Mouse (Mus musculus) forebrain, embryonic 16.5 days (tissue): ENCODE data around the gene Cabin1. TPM values are rescaled to one million over a fixed set of nuclear protein-coding genes. Genes with fewer than 3 reads are reported as not detected.

Source experiments
- ATAC-seq: fragments of 200-750 bp; cut with Nextera tagmentation; 2 replicates; pipeline ENCODE4 v1.8.0; 2017; ENCODE audit warnings: mild to moderate bottlenecking, moderate library complexity
- H3K27ac ChIP-seq: fragments of 300-500 bp; sonication (generic); 2 replicates; pipeline ENCODE4 v1.5.1; 2014; ENCODE audit warnings: low read length, control low read depth
- H3K27me3 ChIP-seq: fragments of 300-500 bp; sonication (generic); replicated peaks from 2 replicates; pipeline ENCODE4 v1.6.1; 2014; ENCODE audit warnings: low read length; ENCODE audit not compliant: control insufficient read depth, insufficient read depth
- H3K36me3 ChIP-seq: fragments of 300-500 bp; sonication (generic); 2 replicates; pipeline ENCODE4 v1.6.1; 2014; ENCODE audit not compliant: control insufficient read depth, insufficient read depth
- H3K4me1 ChIP-seq: fragments of 300-500 bp; sonication (generic); replicated peaks from 2 replicates; pipeline ENCODE4 v1.6.1; 2014; ENCODE audit warnings: low read length; ENCODE audit not compliant: control insufficient read depth, insufficient read depth
- H3K4me2 ChIP-seq: fragments of 300-500 bp; sonication (generic); 2 replicates; pipeline ENCODE4 v1.6.1; 2014; ENCODE audit warnings: mild to moderate bottlenecking, low read length, control low read depth
- H3K4me3 ChIP-seq: fragments of 300-500 bp; sonication (generic); replicated peaks from 2 replicates; pipeline ENCODE4 v1.5.1; 2014; ENCODE audit warnings: mild to moderate bottlenecking, low read length, control low read depth
- H3K9ac ChIP-seq: fragments of 300-500 bp; sonication (generic); replicated peaks from 2 replicates; pipeline ENCODE4 v1.6.1; 2014; ENCODE audit warnings: low read depth, low read length, control low read depth
- H3K9me3 ChIP-seq: fragments of 300-500 bp; sonication (generic); 2 replicates; pipeline ENCODE4 v1.6.1; 2016; ENCODE audit warnings: low read length; ENCODE audit not compliant: control insufficient read depth
- WGBS: fragments of 180-500 bp; shearing (Covaris S2); extraction: QIAGEN DNeasy Blood & Tissue Kit; methylation state at CpG from one replicate; pipeline ENCODE4 v1.1.7; 2014; 5-methylcytosine and 5-hydroxymethylcytosine counted together
- polyA plus RNA-seq: library from polyadenylated mRNA; unstranded; fragments of >200 nt; fragmentation: Nextera tagmentation; extraction: Ambion mirVana; gene quantifications from 2 replicates; pipeline ENCODE4 v1.2.1, GENCODE M21; 2015

Cabin1 gene
- polyA plus RNA-seq, 1 experiment from 2014 or later: 41.1 TPM

DNA sequence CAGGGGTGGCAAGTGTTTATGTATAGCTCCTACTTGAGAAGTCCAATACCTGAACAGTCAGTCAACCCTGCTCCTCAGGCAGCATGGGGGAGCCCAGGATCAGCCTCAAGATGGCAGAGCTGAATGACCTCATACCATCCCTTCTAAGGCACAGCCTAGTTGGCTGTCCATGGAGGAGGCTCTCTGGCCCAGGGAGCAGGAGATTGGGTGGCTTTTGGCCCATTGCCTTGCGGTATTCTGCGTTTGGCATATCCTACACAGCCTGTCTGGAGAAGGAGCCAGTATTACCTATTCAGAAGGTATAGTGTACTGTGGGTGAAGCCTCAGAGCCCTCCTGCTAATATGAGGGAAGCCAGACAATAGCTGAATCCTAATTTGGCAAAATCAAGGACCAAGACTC, 68.6 kb downstream of the Cabin1 start:
- Histone ChIP-seq H3K4me1 (peaks cover under 1% of the 10 kb centered on the region), H3K36me3 (peaks cover 2% of the 10 kb centered on the region; the same call in 1 of the 2 replicates), H3K9ac (no peak overlapping the region), H3K4me2 (no peak overlapping the region), H3K4me3 (no peak overlapping the region), H3K9me3 (no peaks in the 10 kb centered on the region), H3K27me3 (no peaks in the 10 kb centered on the region), H3K27ac (no peak overlapping the region)
- ATAC-seq: no peak
- 90% methylated on average over 2 of the region's 2 CpGs for WGBS

DNA sequence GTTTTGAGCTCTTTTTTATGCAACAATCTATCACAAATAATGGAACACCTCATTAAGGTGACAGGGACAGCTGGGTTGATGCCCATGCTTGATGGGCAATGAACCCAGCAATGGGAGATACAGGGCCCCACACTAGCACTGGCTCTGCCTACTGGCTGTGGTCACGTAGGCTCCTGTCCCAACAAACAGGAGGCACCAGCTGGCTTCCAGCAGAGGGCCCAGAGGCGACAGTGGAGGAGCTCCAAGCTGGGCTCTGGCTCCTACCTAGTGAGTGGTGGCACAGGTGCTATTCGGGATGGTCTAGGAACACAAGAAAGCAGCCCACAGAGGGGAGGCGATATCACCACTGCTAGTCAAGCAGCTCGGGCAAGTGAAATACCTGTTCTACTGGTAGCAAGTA, 69.1 kb downstream of the Cabin1 start:
- no peak overlapping the region for H3K4me3 ChIP-seq
- no peaks in the 10 kb centered on the region for H3K27me3 ChIP-seq
- ATAC-seq: no peak
- no peaks in the 10 kb centered on the region for H3K9me3 ChIP-seq
- WGBS: 86% methylated on average over 5 of the region's 5 CpGs
- peaks cover 2% of the 10 kb centered on the region; the same call in 1 of the 2 replicates for H3K36me3 ChIP-seq
- no peak overlapping the region for H3K4me2 ChIP-seq
- H3K27ac ChIP-seq: no peak overlapping the region
- no peak overlapping the region for H3K9ac ChIP-seq
- H3K4me1 ChIP-seq: no peaks in the 10 kb centered on the region

DNA sequence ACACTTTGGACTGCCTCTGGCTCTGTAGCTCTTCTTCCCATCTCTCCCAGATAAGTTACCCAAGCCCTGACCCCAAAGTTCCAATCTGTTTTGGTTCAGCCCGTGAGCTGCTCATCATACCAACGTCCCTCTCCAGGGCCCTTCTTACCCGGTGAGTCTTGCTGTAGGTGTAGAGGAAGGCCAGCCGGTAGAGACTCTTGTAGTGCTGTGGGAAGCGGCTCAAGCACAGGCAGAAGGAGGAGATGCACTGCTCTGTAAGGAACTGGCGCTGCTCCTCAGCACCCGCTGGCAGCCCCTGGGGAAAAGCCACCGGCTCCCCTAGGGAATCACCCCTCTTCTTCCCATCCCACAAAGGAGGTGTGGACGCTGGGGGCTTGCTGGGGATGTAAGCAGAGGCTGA, 69.6 kb downstream of the Cabin1 start:
- WGBS: 90% methylated on average over 9 of the region's 9 CpGs
- Histone ChIP-seq H3K36me3 (peaks cover 2% of the 10 kb centered on the region; the same call in 1 of the 2 replicates), H3K9ac (no peak overlapping the region)

DNA sequence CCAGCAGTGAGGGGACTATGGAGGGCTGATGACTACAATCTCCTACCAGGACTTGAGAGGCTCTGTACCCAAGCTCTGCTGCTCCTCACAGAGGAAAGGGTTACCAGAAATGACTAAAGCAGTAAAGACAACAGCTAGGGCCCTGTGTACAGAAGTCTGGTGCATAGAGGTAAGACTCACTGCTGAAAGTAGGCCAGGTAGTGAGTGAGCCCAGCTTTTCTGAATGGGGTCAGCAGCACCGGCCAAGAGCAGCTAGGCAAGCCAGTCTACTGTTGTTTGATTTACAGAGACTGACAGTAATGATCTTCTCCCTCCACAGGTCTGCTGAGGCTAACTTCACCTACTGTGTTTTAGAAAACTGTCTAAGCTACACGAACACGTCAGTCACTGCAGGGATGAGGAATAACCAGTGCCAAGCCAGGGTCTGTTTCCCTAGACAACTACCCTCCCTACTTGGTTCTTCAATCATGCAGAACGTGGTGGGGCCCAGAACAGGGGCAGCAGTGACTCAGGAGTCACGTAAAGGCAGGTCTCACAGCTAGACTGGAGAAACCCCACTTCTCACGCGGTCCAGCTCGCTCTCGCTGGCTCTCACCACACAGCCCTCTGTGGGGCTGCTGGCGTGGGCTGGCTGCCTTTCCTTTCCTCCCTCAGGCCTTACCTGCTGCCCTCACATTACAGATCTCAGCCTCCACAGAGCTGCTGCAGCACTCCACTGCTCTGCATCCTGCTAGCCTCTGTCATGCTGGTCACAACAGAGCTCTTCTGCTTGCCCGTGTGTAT, 70.5 kb downstream of the Cabin1 start:
- H3K36me3 ChIP-seq: peaks cover 2% of the 10 kb centered on the region; the same call in 1 of the 2 replicates
- no peaks in the 10 kb centered on the region for H3K9me3 ChIP-seq
- H3K27me3 ChIP-seq: no peaks in the 10 kb centered on the region
- no peaks in the 10 kb centered on the region for H3K4me1 ChIP-seq
- 87% methylated on average over 11 of the region's 11 CpGs for WGBS
- H3K27ac ChIP-seq: no peak overlapping the region
- no peak overlapping the region for H3K4me3 ChIP-seq
- ATAC-seq: no peak
- H3K9ac ChIP-seq: no peak overlapping the region
- no peak overlapping the region for H3K4me2 ChIP-seq

More for the DNA sequence above, 69.6 kb downstream of the Cabin1 start:
- Histone ChIP-seq H3K4me1 (no peaks in the 10 kb centered on the region), H3K9me3 (no peaks in the 10 kb centered on the region), H3K27ac (no peak overlapping the region), H3K27me3 (no peaks in the 10 kb centered on the region), H3K4me2 (no peak overlapping the region), H3K4me3 (no peak overlapping the region)
- no peak for ATAC-seq

DNA sequence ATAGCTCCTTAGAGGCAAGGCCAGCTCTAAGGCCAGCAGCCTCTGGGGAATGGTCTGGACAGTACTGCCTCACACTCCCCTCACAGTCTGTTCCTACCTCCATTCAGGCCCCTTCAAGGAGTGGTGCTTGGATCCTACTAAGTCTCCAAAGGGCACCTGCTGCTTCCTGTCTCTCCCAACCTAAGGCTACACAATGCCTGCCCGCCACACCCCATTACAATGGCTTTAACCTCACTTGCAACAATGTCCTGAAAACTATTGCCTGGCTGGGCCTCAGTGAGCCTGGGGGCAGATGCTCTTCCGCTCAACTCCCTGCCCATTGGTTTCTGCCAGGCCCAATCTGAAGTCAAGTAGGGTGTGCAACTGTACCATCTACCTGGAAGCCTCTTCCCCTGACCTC, 75.5 kb downstream of the Cabin1 start:
- no peak overlapping the region for H3K4me2 ChIP-seq
- no peak for ATAC-seq
- H3K9ac ChIP-seq: no peak overlapping the region
- no peak overlapping the region for H3K27ac ChIP-seq
- no peaks in the 10 kb centered on the region for H3K27me3 ChIP-seq
- H3K36me3 ChIP-seq: no peaks in the 10 kb centered on the region
- WGBS: 90% methylated on average over 2 of the region's 2 CpGs
- no peak overlapping the region for H3K4me3 ChIP-seq
- H3K9me3 ChIP-seq: no peaks in the 10 kb centered on the region
- H3K4me1 ChIP-seq: peaks cover 20% of the 10 kb centered on the region

DNA sequence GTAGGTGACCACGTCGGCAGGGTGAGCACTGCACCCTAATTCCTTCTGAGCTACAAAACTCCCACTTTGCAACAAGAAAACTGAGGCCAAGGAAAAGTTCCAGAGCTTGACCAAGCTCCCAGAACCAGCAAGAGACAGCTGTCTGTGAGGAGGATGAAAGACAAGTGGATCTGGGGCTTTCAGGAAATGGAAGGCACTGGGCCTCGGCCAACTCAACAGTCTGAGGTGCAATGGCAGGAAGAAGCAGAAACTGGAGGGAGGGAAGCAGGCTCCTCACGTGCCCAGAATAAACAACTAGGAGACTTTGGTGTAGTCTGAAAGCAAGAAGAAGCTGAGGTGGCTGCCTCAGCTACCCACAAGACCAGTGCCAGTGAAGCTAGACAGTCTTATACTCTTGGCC, 77.4 kb downstream of the Cabin1 start:
- whole genome bisulfite sequencing: 71% methylated on average over 4 of the region's 4 CpGs
- Histone ChIP-seq H3K27me3 (no peaks in the 10 kb centered on the region), H3K4me3 (no peak overlapping the region), H3K4me1 (peaks cover 22% of the 10 kb centered on the region), H3K9me3 (no peaks in the 10 kb centered on the region), H3K36me3 (no peaks in the 10 kb centered on the region), H3K27ac (no peak overlapping the region), H3K4me2 (no peak overlapping the region), H3K9ac (no peak overlapping the region)
- no peak for ATAC-seq

DNA sequence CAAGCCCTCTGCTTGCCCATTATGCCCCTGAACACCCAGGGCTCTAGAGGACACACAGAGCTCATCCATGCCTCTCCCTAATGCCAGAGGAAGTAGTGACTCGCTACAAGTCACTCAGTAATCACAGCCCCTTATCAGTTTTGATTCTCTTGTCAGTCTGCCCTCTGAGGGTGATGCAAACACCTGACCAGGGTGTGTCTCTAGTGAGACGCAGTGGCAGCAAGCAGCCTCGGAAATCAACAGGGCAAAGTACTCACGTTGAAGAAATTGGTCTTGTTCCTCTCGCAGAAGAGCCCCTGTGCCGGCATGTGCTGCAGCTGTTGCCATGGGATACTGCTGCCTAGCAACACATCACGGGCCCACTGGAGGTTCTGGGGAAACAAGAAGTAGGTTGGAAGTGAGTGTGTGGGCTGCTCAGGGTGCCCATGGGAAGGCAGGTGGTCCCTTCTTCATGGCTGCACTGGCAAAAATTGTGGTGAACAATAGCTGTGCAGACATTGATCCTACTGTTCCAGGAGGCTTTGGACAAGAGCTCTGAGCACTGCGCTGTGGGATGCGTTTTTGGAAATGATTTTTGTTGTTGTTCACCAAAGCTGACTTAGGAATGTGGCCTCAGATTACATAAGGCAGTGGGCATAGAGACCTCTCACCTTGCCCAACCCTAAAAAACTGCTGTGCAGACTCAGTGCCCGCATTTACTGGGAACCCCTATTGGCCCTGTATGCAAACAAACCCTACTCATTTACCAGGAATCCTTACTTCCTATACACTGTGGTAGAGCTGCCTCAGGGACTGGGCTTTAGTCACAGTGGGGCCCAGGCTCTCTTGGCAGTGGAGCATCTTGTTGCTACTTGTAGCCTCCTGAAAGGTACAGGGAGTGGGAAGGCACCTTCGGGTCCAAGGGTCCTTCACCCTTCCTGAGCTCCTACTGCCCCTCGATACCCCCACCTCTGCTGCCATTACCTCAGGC, 79.8 kb downstream of the Cabin1 start:
- Histone ChIP-seq H3K9ac (no peak overlapping the region), H3K4me3 (no peak overlapping the region), H3K36me3 (no peaks in the 10 kb centered on the region), H3K9me3 (no peaks in the 10 kb centered on the region), H3K27ac (peak overlapping the region; percentile 53), H3K27me3 (no peaks in the 10 kb centered on the region), H3K4me2 (no peak overlapping the region), H3K4me1 (peaks cover 24% of the 10 kb centered on the region)
- 35% methylated on average over 12 of the region's 12 CpGs for WGBS
- peak; percentile 93 for ATAC-seq

DNA sequence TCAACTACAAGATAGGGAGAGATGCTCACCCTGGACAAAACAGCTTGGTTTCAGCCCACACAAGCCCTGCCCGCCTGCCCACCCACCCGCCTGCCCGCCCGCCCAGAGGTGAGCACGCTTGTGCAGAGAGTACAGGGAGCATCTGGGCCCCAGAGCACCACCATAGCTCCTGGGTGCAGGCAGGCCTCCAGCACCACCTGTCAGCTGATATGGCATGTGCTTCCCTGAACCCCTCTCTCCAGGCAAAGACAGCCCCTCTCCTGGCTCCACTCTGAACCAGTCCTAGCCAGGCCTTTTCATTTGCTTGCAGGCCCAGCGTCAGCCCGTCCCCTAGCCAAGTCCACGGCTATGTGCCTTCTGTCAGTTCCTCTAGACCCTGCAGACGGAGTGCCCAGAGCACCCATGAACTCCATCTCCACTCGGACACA, 83.6 kb downstream of the Cabin1 start:
- Histone ChIP-seq H3K4me1 (peaks cover 29% of the 10 kb centered on the region), H3K4me2 (no peak overlapping the region), H3K27me3 (no peaks in the 10 kb centered on the region), H3K9me3 (no peaks in the 10 kb centered on the region), H3K9ac (no peak overlapping the region), H3K4me3 (no peak overlapping the region), H3K27ac (no peak overlapping the region), H3K36me3 (no peaks in the 10 kb centered on the region)
- peak; percentile 21; the same call in 1 of the 2 replicates for ATAC-seq
- WGBS: 86% methylated on average over 10 of the region's 10 CpGs

DNA sequence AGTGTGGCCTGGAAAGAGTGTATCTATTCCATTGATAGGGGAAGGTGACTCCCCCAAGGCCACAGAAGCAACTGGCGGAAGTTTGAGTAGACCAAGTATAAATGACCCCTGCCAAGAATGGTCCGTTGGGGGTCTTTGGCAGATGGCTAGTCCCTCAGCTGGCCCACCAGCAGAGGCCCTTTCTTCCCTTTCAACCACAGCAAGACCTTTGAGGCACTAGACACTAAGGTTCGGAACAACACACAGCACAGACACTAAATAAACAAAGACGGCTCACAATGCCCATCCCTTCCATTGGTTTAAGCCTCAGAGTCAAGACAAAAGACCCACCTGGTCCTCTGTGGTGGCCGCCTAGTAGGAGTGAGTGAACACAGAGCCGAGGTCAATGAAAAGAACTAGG, 84.9 kb downstream of the Cabin1 start:
- Histone ChIP-seq H3K4me1 (peaks cover 19% of the 10 kb centered on the region), H3K9me3 (no peaks in the 10 kb centered on the region), H3K4me3 (no peak overlapping the region), H3K36me3 (no peaks in the 10 kb centered on the region), H3K27me3 (no peaks in the 10 kb centered on the region), H3K4me2 (no peak overlapping the region), H3K9ac (no peak overlapping the region), H3K27ac (no peak overlapping the region)
- 77% methylated on average over 6 of the region's 6 CpGs for WGBS
- no peak for ATAC-seq
